Mouse (Mus musculus): ENCODE measurements around the gene Man1a. TPM values are rescaled to one million over a fixed set of nuclear protein-coding genes. Genes with fewer than 3 reads are reported as not detected.
A peak's percentile ranks its signal among the peaks of the same experiment; 100 is the strongest.

Man1a gene
- total RNA-seq (2022): 1 to 10 TPM; 5.7 to 8.0 (median 7.4) TPM

DNA sequence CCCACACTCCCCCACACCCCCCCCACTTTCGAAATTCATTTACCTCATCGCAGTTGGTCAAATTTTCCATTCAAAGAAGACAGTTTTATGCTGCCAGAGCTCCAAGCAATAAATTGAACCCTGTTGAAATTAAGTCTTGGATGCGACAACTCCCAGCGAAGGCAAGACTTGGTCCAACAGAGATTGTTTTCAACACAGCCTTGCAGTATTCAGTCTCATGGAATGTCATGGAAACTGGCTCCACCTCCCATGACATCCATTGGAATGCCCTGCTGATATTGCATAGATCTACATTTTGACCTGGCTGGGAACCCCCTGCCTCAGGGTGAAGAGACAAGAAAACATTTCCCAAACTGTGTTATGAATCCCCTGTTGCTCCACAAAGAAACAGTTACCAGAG, at the start of gene Man1a:
Gene Man1a (minus strand): TSS at position 190 of the 400 bp plus-strand sequence.
- DNase-seq (ENCODE audit: low spot score in 2 of 2): peak in 1 of 2 experiments; percentile 17

DNA sequence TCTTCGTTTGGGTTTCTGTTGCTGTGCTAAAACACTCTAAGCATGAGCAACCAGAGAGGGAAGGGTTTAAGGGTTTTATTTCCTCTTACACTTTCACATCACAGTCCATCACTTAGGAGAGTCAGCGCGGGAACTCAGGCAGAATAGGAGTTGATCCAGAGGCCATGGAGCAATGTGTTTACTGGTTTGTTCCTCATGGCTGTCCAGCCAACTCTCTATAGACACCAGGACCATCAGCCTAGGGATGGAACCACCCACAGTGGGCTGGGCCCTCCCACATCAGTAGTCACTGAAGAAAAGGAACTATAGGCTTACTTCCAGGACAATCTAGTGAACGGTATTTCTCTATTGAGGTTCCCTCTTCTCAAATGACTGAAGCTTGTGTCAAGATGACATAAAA, 45.4 kb upstream of the Man1a start:
- DNase-seq (ENCODE audit: low spot score in 2 of 2): no peak

DNA sequence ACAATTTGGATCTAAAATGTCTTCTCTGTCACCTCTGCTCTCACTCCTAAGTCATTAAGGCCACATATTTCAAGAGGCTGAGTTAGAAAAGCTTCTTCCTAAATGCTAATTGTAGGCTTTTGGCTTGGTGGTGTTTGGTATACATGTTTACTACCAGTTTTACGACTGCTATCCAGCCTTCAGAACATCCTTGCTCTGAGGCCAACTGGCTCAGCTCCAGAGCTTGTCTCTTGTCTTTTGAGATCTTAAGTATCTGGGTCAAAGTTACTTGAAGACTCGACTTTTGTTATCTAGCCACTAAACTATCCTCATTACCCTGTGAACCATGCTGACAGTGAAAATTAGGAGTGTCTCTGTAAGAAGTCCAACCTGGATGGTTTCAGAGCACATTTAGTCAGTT, 44.0 kb upstream of the Man1a start:
- no peak for DNase-seq (ENCODE audit: low spot score in 2 of 2)

DNA sequence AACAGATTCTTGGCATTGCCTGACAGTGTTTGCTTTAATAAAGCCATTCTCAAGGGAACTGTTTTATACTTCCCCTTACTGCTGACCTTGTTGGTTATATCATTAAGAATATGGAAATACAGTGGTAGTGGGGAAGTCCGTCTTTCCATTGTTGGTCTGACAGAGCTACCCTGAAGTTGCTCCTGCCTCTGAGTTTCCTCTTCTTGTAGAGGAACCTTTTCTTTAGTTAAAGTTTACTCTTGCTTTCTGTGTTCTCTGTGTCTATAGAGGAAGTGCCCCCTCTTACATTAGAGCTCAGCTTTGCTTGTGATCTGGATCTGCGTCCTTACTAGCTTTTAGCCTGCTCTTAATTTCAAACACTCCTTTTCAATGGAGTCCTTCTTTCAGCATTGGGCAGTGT, 42.9 kb upstream of the Man1a start:
- DNase-seq (ENCODE audit: low spot score in 2 of 2): no peak

DNA sequence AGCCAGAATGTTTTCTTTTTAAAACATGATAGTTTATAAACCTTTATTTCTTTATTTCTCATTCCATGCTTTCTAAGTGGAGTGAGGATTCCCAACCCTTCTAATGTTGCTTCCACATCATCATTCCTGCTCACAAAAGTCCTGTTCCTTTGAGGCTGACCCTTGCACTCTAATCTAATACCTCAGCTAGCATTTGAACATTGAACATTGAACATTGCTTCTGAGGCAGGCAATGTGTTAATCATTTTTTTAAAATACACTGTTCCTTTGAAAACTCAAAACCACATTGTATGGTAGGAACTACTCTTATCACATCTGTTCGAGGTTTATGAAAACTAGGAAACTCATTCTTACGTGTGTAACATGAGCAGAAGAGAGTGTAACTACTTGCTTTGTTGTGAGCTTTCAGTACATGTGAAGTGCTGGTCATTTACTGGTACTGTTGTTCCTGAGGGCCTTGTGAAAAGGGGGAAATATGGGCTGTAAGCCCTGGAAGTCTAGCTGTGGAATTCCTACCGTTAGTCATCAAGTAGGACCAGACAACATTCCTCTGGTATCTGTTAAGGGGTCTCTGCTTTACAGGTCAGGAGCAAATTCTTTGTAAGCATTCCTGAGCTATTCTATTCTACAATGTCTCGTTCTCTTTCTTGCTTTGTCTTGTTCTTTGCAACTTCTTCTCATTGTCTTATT, 42.0 kb upstream of the Man1a start:
- DNase-seq (ENCODE audit: low spot score in 2 of 2): no peak

DNA sequence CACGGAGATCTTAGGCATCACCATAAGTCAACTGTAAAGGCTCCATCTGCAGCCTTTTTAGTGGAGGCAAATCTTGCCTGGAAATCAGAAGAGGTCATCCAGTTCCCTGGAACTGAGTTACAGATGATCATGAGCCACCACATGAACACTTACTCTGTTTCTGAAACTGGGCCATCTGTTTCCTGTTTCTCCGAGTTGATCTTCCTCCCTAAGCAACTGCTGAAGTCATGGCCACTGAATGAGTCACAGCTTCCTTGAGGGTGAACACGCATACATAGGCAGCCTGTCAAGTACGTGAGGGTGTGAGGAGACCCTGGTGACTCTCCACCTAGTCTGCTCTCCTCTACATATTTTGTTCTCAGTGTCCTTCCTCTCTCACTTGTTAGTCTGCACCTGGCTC, 41.4 kb upstream of the Man1a start:
- peak; percentile 9 to 17 for DNase-seq (ENCODE audit: low spot score in 2 of 2)

DNA sequence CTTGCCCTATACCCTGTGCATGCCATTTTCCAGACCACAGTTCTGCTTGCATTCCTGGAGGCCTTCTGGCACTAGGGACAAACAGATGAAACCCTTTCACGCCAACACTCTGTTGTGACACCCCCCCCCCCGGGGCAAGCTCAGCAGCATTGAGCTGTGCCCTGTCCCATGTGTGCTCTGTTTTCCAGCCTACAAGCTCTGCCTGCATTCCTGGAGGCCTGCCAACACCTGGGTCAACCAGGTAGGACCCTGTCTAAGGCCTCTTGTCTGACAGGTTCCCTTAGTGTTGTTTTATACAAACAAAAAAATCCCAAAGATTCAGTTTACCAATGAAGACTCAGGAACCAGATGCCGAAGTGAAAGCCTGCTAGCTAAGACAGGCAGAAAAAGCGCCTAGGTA, 27.3 kb upstream of the Man1a start:
- DNase-seq (ENCODE audit: low spot score in 2 of 2): no peak

DNA sequence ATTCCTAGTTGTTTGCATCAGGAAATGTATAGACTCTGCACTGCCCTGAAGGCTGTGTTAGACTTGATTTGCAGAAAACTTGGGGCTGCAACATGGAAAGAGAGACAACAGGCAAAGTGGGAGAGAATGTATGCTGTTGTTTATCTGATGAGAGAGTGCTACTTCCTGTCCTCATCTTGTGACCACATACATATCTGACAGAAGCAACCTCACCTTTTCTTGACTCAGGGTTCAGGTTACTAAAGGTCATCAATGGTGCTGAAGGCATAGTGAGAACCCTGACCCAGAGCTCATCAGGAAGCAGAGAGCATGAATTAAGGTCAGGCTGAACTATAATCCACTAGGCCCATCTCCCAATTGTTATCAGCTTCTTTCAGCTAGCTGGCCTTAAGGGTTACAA, 15.7 kb upstream of the Man1a start:
- no peak for DNase-seq (ENCODE audit: low spot score in 2 of 2)

DNA sequence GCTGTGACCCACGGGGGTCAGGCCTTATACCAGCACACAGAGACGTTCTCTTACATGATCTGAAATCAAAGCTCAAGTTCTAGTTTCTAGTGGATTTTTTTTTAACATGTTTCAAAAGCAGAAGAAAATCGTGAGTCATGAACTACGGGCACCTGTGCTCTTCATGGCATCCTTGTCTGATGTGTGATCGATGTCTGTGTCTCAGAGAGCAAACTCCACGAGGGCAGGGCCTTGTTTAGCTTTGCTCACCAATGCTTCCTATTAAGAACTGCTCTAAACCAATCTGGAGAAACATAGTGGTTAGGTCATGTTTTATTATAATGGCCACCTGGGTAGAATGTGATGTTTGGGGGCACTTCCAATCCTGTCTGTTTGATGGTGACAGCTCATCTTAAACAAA, 13.5 kb upstream of the Man1a start:
- no peak for DNase-seq (ENCODE audit: low spot score in 2 of 2)

DNA sequence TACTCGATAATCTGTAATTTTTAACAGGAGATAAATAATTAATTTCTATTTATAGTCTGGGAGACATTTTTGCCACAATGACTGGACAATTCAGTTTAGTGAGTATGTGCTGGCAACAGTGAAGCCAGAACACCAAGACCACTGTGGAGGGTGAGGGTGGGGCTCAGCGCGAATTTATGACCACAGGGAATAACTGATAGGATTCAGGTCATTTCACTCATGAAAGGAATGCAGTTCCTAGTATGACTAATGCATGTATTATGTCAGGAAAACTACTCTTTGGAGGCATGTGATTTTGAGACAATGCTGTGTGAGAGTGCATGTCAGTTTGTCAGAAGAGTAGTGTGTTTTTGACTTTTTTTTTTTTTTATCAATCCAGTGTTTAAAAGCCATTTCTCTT, 10.9 kb upstream of the Man1a start:
- DNase-seq (ENCODE audit: low spot score in 2 of 2): no peak

DNA sequence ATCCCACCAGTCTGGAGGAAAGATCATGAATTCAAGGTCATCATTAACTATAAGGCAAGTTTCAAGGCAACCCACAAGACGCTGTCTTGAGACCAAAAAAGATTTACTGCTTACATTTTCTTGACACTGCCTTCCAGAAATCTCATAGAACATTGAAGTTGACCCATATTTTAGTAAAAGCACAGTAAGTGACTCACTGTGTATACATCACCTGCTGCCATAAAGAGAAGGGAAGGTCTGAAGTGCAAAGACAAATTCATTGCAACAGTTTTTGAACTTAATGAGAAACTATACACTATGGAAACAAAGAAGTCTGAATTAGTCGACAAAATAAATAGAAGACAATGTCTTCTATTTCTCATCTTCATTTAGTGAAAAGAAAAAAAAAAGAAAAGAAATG, 8.7 kb upstream of the Man1a start:
- DNase-seq (ENCODE audit: low spot score in 2 of 2): no peak

DNA sequence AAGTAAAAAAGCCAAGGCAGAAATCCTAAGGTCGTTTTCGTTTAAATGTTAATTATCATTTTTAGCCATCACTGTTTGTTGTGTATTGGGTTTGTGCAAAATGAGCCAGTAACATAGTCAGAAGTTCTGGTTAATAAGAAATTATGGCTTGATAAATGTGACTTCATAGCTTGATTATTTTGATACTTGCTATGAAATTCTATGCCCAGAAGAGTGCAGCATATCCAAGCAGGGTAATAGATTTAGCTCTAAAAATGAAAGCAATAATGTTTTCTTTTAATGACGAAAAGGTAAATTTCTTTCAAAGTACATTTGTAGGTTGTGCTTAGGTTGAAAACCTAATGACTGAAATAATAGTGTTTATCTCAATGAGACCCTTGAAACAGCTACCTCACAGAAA, 596 bp upstream of the Man1a start:
- DNase-seq (ENCODE audit: low spot score in 2 of 2): no peak

DNA sequence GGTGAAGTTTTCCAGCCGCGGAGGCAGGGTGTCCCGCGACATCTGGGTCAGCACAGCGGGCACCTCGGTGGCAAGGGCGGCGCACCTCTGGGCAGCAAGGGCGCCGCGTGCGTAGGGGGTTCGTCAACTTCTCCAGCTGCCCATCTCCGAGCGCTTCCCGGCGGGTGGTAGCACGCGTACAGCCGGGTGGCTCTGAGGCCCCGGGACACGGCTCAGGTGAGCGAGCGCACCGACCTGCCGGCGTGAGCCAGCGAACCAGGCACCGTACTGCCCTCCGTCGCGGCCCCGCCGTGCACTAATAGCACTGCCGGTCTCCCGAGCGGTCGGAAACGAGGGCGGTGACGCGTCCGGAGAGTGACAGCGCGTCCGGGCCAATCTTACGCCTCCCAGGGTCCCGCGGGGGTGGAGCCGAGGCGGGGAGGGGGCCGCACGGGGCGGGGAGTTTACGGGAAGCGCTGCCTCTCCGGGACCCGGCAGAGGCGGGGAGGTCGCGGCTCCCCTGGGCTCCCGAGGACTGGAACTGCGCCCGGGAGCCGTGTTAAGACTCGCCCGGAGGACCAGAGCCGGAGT, 883 bp downstream of the Man1a start:
- DNase-seq (ENCODE audit: low spot score in 2 of 2): peak; percentile 86 to 90

DNA sequence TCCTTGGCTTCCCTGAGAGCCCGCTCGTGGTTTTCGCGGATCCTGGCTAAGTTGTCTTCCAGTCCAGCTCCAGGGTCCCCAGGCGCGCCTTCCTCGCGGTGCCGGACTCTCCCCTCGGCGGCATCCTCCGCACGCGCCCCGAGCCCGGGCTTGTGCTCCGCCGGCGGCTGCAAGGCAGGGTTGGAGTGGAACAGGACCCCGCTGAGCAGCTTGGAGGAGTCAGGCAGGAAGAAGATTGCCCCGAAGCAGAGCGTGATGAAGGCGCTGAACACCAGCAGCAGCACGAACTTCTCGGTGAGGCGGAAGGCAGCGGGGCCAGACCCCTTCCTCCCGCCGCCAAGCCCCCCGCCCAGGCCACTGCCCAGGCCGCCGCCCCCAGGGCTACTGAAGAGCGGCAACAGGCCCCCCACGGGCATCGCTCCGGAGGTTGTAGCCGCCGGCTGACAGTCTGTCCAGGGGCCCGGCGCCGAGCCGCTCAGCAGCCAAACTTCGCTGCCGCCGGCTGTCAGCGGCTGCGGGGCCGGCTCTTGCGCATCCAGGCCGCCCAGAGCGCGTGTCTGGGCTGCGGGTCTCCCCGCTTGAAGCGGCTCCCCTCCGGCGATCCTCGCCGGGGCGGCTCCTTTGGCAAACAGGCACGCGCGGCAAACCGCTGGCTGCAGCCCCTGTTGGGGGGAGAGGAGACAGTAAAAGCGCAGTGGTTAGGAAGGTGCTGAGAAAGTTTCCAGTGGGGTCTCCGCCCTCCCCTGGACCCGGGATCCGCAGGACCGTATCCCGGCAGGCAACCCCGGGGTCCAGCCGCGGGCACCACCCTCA, 1.6 kb downstream of the Man1a start:
- DNase-seq (ENCODE audit: low spot score in 2 of 2): no peak

DNA sequence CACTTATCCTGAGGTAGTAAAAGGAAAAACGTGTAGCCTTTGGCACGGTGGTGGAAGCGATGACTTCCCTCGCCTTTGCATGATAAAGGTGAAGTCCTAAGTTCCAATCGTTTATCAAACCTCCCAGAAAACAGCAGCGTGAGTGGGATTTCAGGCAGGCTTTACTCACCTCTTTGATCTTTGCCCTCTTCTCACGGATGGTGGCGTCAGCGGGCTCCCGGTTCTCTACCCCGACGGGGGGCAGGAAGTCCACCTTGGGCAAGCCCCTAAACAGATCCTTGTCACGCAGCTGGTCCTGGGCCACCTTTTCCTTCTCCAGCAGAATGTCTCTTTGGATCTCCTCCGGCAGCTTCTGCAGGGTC, 2.2 kb downstream of the Man1a start:
- DNase-seq (ENCODE audit: low spot score in 2 of 2): no peak

DNA sequence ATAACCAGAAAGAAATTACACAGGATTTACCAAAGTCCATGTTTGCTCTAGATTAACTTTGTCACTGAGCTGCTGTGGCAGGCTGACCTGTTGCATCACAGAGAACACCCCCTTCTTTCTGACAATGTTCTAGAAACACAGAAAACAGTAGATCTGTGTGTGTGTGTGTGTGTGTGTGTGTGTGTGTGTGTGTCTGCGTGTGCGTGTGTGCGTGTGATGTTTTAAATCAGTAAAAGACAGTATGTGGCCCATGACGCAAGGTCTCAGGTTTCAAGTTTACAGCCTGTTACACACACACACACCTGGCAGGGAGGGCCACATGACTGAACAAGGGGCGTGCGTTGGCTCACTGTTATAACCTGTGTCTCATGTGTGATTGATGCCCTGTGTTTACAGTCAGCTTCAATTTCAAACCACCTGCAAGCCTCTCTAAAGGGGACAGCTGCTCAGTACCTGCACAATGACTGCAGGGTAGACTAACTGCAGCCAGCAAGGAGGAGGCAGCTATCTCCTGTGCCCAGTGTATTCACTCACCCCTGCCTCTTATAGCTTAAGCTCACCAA, 2.7 kb downstream of the Man1a start:
- no peak for DNase-seq (ENCODE audit: low spot score in 2 of 2)

DNA sequence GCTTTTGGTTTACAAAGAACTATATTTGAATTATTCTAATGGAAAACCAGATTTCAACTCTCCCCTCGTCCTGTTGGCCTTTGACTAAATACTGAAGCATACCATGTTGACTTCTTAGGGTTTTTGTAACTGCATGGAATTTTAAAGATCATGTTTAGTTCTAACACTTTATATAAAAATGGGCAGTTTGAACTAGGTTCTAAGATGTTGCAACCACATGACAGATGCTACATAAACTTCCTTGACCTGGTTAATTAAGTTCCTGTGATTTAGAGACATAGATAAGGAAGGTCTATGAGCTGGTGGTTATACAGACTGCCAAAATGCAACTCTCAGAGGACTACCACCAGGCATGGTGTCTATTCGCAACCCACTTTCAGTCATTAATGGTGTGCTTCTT, 4.1 kb downstream of the Man1a start:
- DNase-seq (ENCODE audit: low spot score in 2 of 2): no peak

DNA sequence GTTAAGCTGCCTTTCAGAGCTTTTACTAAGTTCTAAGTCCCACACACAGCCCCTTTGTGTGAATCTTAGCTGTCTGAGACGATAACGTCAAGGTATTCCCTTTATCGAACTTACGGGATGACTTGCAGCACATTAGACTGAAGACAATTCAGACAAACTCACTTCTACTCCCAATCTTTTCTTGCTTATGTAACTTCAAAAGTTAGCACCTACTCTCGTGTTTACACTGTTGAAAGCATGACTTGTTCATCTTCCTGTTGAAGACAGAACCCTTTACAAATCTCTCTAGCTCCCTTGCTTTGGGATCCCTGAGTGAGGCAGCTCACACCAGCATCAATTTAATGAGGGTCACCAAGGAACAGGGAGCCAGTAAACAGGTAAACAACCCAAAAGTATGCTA, 5.9 kb downstream of the Man1a start:
- DNase-seq (ENCODE audit: low spot score in 2 of 2): no peak

DNA sequence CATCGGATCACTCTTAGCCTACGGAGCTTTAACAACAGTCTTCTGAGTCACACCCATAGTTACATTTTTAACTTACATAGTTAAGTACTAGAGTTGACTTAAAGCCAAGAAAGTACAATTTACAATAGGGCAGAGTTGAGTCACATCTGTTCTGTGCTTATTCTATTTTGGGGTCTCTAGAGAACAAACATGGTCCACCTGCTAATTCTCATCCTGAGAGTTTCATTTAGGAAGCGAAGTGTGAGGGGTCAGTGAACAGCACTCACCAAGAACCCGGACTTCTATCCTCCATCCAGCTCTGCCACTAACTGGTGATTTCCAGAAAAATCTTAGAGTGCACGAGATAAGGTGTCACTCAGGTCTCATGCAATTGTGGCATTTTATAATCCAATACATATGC, 7.0 kb downstream of the Man1a start:
- DNase-seq (ENCODE audit: low spot score in 2 of 2): no peak

DNA sequence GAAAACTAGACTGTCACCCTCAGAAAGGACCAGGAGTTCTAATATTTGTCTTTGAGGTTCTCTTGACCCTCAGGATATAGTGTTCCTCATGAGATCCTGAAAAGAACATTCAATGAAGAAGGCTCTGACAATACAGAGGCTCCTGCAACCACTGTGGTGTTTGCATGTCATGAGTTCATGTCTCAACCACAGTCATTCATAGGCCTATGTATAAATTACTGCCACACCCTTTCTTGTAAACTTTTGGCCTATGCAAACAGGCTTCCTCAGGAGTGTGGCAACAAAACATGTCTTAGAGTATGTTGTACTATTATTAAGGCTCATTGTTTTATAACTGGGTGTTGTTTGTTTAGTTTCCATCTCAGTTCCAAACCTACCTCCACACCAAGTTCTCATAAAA, 9.7 kb downstream of the Man1a start:
- no peak for DNase-seq (ENCODE audit: low spot score in 2 of 2)

DNA sequence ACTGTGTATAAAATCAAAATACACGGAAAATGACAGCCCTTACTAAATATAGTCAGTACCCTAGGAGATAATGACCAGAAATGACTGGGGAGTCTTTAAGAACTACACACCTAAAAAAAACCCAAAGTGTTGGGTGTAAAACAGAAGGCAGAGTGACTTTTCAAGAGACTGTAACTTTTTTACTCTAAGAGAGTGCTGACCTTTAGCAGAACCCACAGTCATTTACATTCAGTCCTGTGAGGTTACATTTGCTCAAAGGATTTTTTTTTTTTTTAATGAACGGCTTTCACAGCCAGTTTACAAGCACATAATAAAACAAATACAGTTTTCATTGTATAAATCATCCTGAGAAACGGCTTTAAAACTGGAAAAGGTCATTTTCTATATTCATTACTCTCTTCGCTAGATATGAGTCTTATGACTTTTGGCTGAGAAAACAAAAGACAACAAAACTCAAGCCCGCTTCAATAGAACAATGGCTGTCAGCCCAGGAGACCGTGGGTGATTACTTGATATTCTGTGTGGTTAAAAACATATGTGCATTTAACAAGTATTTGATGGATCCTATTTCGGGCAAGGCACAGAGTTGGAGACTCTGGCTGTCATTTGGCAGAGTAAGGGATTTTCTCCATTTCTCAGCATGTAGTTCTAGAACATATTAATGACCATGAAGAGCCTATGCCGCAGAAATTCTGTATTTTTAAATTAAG, 12.7 kb downstream of the Man1a start:
- no peak for DNase-seq (ENCODE audit: low spot score in 2 of 2)

DNA sequence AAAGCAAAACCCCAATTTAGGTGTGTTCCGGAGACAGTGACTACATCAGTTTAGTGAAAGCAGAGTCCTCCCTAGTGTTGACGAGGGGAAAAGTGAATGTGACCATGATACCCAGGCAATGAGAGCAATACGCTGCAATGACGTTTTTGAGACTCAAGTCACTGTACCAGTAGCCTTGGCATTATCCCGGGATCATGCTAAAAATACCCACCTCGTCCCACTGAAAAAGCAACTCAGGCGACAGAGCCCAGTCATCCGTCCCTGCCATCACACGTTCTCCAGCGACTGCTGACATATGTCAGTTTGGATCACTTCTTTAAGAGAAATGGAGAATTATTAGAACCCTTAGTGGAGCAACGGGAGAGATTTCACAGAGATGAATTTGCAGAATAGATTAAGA, 13.6 kb downstream of the Man1a start:
- no peak for DNase-seq (ENCODE audit: low spot score in 2 of 2)
